Mouse (Mus musculus) small intestine, adult 2 months (tissue): ENCODE results near the gene Mllt6.

Experiments used
- CTCF ChIP-seq: fragments of 200-500 bp; IDR thresholded peaks from 2 replicates; pipeline ENCODE4 v1.5.1; 2012; ENCODE audit warnings: low read depth, mild to moderate bottlenecking, control low read depth, inconsistent platforms, low read length, moderate library complexity, mixed read lengths; ENCODE audit not compliant: insufficient replicate concordance, insufficient read length; ENCODE audit errors: extremely low read depth
- POLR2A ChIP-seq: fragments of 200-500 bp; IDR thresholded peaks from 2 replicates; pipeline ENCODE4 v1.6.1; 2012; ENCODE audit warnings: low read depth, mild to moderate bottlenecking, control low read depth, inconsistent platforms, low read length, moderate library complexity

DNA sequence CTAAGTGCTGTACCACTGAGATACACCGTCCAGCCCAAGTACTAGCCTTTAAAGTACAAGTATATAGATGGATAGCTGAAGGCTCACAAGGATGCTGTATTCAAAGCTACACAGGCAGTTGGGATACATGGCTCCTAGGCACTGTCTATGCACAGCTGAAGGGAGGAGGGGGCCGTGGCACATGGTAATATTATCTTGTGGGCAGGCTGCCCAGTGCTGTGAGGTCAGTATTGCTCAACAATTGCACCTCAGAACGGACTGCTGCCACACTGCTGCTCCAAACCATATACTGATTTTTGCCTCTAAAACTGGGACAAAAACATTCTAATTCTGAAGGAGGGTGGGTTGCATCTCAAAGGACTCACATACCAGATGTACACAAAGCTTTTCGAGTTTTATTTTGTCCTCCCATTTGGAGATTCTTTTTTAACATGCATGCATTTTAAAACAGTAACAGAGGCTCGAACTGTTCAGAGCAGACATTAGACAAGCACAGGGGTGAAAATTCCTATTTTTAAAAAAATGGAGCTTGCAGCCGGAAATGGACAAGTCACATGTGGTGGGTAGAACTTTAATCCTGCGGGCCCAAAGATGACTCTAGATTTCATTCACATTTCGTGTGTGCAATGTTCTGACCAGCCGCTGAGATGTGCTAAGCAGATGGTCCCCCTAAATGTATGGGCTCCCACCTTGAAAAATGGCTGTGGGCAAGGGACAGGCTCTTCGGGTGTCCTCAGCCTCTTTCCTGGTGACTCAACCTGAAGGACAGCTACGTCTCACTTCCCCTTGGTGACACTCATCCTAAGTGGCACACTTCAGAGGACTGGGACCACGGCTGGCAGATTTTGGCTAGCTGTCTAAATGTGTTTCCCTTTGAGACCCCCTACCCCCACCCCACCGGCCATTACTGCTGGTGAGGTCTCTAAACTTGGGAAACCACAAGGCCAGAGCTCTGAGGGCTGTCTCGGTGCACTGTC lies 51.9 kb downstream of the Mllt6 start:
- TF ChIP-seq POLR2A (no peak), CTCF (no peak)
